Mouse (Mus musculus): ENCODE measurements around the gene Rnaseh1. TPM values are rescaled to one million over a fixed set of nuclear protein-coding genes. Genes with fewer than 3 reads are reported as not detected.

The Rnaseh1 gene
- polyA plus RNA-seq, 1 experiment: 5.5 TPM

DNA sequence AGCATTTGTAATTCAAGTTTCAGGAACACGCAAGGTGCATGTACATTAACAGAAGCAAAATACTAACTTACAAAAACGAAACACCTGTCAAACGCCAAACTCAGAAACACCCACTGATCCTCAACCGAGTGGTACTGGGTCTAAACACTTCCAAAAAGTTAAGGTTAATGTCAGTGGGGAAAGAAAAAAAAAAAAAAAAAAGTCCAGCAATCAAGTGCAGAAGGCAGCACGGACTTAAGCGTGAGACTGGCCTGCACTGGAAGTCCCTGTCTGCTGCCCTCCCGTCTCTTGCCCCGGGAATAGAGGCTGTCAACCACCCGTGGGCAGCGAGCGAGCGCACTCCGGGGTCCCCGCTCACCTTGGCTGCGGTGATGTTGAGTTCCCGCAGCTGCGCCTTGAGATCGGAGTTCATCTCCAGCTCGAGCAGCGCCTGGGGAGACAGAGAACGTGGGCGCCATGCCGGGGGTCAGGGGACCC, 14.3 kb upstream of the Rnaseh1 start:
- Histone ChIP-seq H3K4me1 (ENCODE audit: control insufficient read depth, insufficient read depth, insufficient read length, low read length) (no peaks in the 10 kb centered on the region), H3K4me3 (ENCODE audit: insufficient read depth, low read depth, low read length) (peak overlapping the region; percentile 90), H3K27ac (replicated peaks; ENCODE audit: low read depth, low read length) (no peak overlapping the region; the same call in 1 of the 2 replicates)

DNA sequence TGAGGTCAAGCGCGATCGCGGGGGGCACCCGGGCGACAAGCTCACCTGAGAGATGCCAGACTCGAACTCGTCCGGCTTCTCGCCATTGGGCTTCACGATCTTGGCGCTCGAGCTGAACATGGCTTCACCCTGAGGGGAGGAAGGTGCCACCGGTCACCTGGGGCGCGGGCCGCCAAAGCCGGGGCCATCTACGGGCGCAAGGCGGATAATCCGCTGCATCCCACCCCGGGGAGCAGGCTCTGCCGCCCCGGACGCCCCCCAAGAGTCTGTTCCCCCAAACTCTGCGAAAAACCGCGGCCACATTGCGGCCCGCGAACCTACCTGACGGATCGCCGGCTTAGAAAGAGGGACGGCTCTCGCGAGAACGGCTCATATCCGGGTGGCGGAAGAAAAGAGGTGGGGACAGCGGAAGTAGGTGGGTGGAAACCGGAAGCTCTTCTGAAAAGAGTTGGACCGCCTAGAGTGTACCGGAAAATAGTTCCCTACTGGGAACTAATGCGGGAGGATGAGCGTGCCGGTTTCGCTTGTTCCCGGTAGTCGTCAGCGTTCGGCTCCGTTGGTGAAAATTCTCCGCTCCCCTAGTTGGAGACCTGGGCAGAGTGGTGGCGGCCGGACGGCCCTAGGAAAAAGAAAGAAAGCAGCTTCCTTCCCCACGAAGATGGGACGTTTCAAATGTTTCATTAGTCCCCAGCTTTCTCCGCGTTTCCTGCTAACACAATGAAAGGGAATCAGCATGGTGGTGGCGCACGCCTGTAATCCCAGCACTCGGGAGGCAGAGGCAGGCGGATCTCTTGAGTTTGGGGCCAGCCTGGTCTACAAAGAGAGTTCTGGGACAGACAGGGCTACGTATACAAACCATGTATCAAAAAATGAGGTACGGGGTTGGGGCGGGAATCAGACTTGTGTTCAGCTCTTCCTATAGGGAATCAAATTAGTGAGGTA, 13.6 kb upstream of the Rnaseh1 start, which contains the start of gene Rps7:
Gene Rps7 (minus strand): TSS at position 419 of the 942 bp plus-strand sequence.
- Histone ChIP-seq H3K27ac (replicated peaks; ENCODE audit: low read depth, low read length) (peak within 1 kb of the TSS; percentile 85), H3K4me3 (ENCODE audit: insufficient read depth, low read depth, low read length) (peak within 1 kb of the TSS; percentile 90), H3K4me1 (ENCODE audit: control insufficient read depth, insufficient read depth, insufficient read length, low read length) (no peaks in the 10 kb centered on the region)

DNA sequence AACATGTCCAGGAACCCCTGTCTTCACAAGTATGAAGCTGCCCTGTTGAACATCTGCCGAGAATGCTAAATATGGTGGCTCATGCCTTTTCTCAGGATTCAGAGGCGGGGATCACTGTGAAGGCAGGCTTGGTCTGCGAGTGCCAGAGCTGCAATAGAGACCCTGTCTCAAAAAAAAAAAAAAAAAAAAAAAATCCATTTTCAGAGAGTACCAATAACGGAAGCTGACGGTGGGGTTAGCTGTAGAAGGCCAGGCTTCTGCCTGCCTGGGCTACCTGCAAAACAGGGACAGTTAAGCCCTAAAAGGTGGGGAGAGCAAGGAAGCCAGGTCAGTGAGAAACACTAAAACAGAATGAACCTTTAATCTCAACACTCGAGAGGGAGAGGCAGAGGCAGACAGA, 12.9 kb upstream of the Rnaseh1 start:
- peak overlapping the region; percentile 87 for H3K4me3 ChIP-seq (ENCODE audit: insufficient read depth, low read depth, low read length)
- no peak overlapping the region for H3K27ac ChIP-seq (replicated peaks; ENCODE audit: low read depth, low read length)
- H3K4me1 ChIP-seq (ENCODE audit: control insufficient read depth, insufficient read depth, insufficient read length, low read length): no peaks in the 10 kb centered on the region

DNA sequence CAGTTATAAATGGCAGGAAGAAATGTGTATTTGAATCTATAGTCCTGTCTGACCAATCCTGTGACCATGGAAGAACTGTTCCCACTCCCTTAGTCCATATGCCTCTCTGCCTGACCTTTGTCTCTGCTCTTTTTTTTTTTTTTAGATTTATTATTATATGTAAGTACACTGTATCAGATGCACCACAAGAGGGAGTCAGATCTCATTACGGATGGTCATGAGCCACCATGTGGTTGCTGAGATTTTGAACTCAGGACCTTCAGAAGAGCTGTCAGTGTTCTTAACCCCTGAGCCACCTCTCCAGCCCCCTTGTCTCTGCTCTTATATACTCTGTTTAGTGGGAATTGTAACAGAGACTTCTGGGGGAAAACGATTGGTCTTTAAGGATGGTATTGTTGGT, 10.6 kb upstream of the Rnaseh1 start:
- no peak overlapping the region for H3K4me3 ChIP-seq (ENCODE audit: insufficient read depth, low read depth, low read length)
- H3K27ac ChIP-seq (replicated peaks; ENCODE audit: low read depth, low read length): no peak overlapping the region
- no peaks in the 10 kb centered on the region for H3K4me1 ChIP-seq (ENCODE audit: control insufficient read depth, insufficient read depth, insufficient read length, low read length)

DNA sequence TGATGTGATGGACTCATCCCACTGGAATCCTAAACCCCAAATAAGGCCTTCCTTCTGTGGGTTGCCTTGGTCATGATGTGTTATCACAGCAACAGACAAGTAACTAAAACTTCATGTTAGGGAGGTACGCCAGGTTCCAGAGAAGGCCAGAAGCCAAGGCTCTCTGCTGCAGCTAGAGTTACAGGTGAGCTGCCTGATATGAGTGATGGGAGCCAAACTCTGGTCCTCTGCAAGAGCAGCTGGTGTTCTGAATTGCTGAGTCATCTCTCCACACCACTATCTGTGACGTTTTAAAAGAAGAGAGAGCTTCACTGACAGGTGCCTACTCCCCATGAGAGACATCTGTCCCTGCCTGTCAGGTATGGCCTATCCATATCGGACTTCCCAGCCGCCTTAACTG, 13.2 kb downstream of the Rnaseh1 start:
- no peaks in the 10 kb centered on the region for H3K4me1 ChIP-seq (ENCODE audit: control insufficient read depth, insufficient read depth, insufficient read length, low read length)

DNA sequence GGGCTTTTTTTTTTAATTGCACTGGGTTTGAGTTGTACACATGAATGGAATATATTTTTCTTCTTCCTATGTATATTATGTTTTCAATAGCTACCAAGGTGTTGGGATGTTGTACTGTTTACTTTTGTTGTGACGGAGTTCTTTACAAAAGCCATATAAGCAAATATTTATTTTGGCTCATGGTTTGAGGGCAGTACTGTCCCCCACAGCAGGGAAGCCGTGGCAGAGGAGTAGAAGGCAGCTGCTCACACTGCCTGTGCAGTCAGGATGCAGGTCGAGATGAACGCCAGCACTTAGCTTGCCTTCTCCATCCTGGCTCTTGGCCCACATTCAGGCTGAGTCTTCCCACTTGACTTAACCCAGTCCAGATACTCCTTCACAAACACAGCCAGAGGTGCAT, 17.3 kb downstream of the Rnaseh1 start:
- Histone ChIP-seq H3K4me1 (ENCODE audit: control insufficient read depth, insufficient read depth, insufficient read length, low read length) (no peaks in the 10 kb centered on the region), H3K27ac (replicated peaks; ENCODE audit: low read depth, low read length) (no peak overlapping the region), H3K4me3 (ENCODE audit: insufficient read depth, low read depth, low read length) (no peak overlapping the region)

More for the DNA sequence above, 13.2 kb downstream of the Rnaseh1 start:
- Histone ChIP-seq H3K27ac (replicated peaks; ENCODE audit: low read depth, low read length) (no peak overlapping the region), H3K4me3 (ENCODE audit: insufficient read depth, low read depth, low read length) (no peak overlapping the region)

DNA sequence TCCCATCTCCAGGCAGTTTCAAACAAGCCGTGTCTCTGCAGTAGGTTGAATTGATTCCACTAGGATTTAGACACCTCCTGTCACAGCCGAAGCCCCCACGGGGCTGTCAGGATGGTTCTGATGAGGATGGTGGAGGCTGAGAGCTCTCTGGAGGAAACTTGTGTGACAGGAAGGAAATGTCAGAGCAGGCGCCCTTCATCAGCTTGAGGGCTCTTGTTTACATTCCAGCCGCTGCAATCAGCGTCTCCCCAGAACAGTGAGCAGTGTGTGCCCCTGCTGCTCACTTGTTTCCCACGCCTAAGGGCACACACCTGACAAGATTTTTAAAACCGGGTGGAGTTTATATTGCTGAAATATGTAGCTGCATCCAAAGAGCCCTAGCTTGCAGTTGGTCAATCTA, 17.9 kb downstream of the Rnaseh1 start:
- no peak overlapping the region for H3K27ac ChIP-seq (replicated peaks; ENCODE audit: low read depth, low read length)

DNA sequence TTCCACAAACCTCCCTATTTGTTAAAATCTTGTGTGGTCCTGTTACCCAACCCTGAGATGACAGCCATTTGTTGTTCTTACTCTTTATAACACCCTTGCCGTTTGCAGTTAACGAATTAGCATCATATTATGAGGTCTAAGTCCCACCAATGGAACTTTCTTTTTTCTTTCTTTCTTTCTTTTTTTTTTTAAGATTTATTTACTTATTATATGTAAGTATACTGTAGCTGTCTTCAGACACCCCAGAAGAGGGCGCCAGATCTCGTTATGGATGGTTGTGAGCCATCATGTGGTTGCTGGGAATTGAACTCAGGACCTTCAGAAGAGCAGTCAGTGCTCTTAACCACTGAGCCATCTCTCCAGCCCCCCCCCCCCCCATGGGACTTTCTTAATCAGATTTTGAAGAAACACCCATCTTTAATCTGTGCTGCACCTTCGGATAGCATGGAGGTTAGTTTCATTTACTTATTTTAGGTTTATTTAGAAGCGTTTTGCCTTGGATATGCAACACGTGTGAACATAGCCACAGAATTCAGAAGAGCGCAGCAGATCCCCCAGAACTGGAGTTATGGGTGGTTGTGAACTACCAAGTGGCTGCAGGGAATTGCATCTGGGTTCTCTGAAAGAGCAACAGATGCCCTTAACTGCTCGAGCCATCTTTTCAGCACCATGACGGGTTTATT, 24.8 kb downstream of the Rnaseh1 start:
- H3K4me1 ChIP-seq (ENCODE audit: control insufficient read depth, insufficient read depth, insufficient read length, low read length): peaks cover 8% of the 10 kb centered on the region
- H3K27ac ChIP-seq (replicated peaks; ENCODE audit: low read depth, low read length): no peak overlapping the region
- no peak overlapping the region for H3K4me3 ChIP-seq (ENCODE audit: insufficient read depth, low read depth, low read length)

More for the DNA sequence above, 17.9 kb downstream of the Rnaseh1 start:
- Histone ChIP-seq H3K4me3 (ENCODE audit: insufficient read depth, low read depth, low read length) (no peak overlapping the region), H3K4me1 (ENCODE audit: control insufficient read depth, insufficient read depth, insufficient read length, low read length) (no peaks in the 10 kb centered on the region)

DNA sequence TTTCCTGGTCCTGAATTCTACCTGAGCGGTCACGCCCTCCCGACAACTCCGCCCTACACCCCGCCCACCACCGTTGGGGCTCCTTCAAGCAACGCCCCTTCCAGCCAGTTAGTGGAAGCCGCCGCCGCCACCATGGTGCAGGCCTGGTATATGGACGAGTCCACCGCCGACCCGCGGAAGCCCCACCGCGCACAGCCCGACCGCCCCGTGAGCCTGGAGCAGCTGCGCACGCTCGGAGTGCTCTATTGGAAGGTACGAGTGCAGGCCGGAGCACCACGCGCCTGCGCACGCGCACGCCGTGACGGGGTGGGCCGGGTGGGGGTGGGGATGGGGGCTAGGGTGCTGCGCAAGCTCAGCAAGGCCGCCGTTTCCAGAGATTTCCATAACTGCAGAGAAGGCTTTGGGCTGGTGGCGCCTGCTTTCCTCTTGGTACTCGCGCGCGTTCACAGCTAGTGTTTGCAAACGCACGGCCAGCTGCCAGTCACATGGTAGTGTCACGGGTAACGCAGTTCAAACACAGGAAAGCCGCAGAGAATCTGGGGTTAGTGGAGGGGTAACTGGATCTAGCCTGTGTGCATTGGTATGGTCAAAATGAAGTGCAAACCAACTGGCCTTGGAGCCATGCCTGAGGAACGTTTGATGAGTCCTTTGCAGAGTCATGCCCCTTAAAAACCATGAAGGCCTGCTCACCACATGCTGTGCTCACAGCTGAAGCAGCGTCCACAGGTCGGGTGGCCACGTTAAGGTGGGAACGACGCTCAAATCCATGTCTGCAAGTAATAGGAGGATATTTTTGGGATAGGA, 25.9 kb downstream of the Rnaseh1 start, which contains the start of gene Adi1:
Gene Adi1 (plus strand): TSS at position 111 of the 804 bp plus-strand sequence.
- Histone ChIP-seq H3K4me1 (ENCODE audit: control insufficient read depth, insufficient read depth, insufficient read length, low read length) (peaks cover 8% of the 10 kb centered on the region), H3K27ac (replicated peaks; ENCODE audit: low read depth, low read length) (peak within 1 kb of the TSS; percentile 42)

DNA sequence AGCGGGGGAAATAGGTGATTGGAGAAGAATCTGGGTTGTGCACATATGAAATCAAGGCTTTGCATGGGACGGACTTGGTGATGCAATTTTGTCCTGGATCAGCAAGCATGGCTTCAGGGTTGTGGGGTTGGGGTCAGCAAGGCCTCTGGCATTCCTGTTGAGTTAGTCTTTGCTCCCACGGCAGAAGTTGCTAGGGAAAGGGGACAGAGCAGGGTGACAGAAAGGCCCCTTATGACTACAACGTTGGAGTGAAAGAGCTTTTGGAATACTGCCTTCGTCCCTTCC, 26.5 kb downstream of the Rnaseh1 start:
- Histone ChIP-seq H3K4me1 (ENCODE audit: control insufficient read depth, insufficient read depth, insufficient read length, low read length) (peaks cover 8% of the 10 kb centered on the region), H3K27ac (replicated peaks; ENCODE audit: low read depth, low read length) (no peak overlapping the region), H3K4me3 (ENCODE audit: insufficient read depth, low read depth, low read length) (peak overlapping the region; percentile 99)

More for the DNA sequence above, 25.9 kb downstream of the Rnaseh1 start, which contains the start of gene Adi1:
- peak within 1 kb of the TSS; percentile 99 for H3K4me3 ChIP-seq (ENCODE audit: insufficient read depth, low read depth, low read length)

DNA sequence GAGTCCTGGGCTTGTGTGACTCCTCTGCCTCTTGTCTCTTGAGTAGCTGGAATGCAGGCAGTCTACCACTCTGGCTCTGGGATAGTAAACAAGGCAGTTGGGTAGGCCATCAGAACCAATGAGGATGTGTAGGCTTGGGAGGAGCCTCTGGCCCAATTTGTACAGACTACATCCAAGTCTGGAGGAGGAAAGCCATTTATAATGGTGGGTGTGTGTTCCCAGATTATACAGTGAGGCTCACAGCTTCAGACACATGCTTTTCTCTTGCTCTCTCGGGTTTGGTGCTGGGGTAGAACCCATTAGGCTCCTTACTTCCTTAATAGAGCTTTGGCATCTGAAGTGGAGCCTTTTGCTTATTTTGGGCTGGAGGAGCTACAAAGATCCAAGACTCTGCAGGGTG, 35.3 kb downstream of the Rnaseh1 start:
- Histone ChIP-seq H3K27ac (replicated peaks; ENCODE audit: low read depth, low read length) (no peak overlapping the region), H3K4me1 (ENCODE audit: control insufficient read depth, insufficient read depth, insufficient read length, low read length) (no peaks in the 10 kb centered on the region), H3K4me3 (ENCODE audit: insufficient read depth, low read depth, low read length) (no peak overlapping the region)

DNA sequence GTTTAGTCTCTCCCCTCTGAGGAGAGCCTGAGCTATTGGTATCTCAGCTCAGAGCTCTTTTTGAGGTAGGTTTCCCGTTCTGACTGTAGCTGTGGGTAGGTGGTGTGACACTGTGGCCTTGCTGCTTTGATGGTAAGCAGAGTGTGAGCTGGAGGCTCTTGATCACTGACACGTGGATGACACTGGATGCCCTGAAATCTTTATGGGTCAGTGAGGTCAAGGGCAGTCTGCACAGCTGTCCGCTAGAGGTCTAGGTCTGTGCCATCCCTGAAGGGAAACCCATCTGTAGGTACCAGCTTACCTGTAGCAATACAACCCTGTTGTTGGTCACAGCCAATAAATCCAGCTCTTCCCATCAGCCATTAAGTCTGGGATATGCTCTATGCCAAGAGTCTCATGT, 36.4 kb downstream of the Rnaseh1 start:
- H3K4me1 ChIP-seq (ENCODE audit: control insufficient read depth, insufficient read depth, insufficient read length, low read length): no peaks in the 10 kb centered on the region
- no peak overlapping the region for H3K4me3 ChIP-seq (ENCODE audit: insufficient read depth, low read depth, low read length)
- no peak overlapping the region for H3K27ac ChIP-seq (replicated peaks; ENCODE audit: low read depth, low read length)

DNA sequence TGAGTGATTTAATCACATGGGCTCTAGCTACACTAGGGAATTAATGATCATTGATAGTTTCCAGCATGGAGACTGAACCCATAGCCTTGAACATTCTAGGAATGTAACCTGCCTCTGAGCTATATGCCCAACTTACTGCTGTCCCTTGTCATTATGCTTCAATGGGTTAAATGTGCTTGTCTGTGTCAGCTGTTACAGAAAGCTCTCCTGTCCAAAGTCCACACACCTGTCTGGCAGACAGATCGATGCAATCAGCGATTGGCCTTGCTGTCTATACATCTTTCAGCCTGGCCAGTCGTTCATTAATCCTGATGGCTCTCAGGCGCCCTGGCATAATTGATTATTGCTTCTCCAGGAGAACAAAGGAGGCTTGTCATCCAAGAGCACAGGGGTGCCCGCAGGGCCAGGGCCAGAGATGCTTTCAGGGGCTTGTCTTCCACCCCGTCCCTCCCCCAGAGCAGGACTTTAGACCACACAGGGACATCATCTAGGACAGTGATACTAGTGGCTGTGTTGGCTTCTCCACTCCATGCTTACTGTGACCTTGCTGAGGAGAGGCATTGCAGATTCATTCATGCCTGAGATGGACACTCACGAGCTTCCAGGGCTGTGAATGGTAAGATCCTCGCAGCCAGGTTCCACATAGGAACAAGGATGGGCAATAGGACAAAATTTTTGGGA, 36.9 kb downstream of the Rnaseh1 start:
- H3K4me1 ChIP-seq (ENCODE audit: control insufficient read depth, insufficient read depth, insufficient read length, low read length): no peaks in the 10 kb centered on the region
- H3K27ac ChIP-seq (replicated peaks; ENCODE audit: low read depth, low read length): no peak overlapping the region
- no peak overlapping the region for H3K4me3 ChIP-seq (ENCODE audit: insufficient read depth, low read depth, low read length)

DNA sequence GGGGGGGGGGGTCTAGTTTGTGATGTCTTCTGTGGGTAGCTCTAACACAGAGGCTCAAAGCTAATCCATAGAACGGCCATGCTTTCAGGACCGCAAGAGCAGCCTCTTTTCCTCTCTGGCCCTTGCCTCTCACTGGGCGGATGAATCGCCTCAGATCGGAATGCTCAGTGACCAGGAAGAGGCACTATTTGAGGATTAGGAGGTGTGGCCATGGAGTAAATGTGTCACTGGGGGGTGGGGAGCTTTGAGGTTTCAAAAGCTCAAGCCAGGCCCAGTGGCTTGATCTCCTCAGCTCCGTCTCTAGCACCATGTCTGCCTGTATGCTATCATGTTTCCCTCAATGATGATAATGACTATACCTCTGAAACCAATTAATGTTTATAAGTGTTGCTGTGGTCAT, 39.6 kb downstream of the Rnaseh1 start:
- Histone ChIP-seq H3K27ac (replicated peaks; ENCODE audit: low read depth, low read length) (no peak overlapping the region), H3K4me1 (ENCODE audit: control insufficient read depth, insufficient read depth, insufficient read length, low read length) (no peaks in the 10 kb centered on the region), H3K4me3 (ENCODE audit: insufficient read depth, low read depth, low read length) (no peak overlapping the region)
